Mouse (Mus musculus) erythroblast, embryonic 14.5 days (primary cell): ENCODE measurements around the gene Dnlz. TPM values are rescaled to one million over a fixed set of nuclear protein-coding genes. Genes with fewer than 3 reads are reported as not detected.

Experiments used
- H3K27me3 ChIP-seq: 2 replicates; pipeline ENCODE4 v1.6.1; 2012; ENCODE audit warnings: inconsistent platforms; ENCODE audit not compliant: control insufficient read depth
- H3K36me3 ChIP-seq: 2 replicates; pipeline ENCODE4 v1.6.1; 2012; ENCODE audit warnings: mild to moderate bottlenecking, inconsistent platforms; ENCODE audit not compliant: control insufficient read depth
- H3K4me1 ChIP-seq: 2 replicates; pipeline ENCODE4 v1.6.1; 2012; ENCODE audit warnings: inconsistent platforms; ENCODE audit not compliant: control insufficient read depth
- H3K4me3 ChIP-seq: replicated peaks from 2 replicates; pipeline ENCODE3; 2012; ENCODE audit warnings: moderate library complexity, mild to moderate bottlenecking, inconsistent platforms
- H3K9me3 ChIP-seq: 2 replicates; pipeline ENCODE4 v1.6.1; 2012; ENCODE audit warnings: low read length, inconsistent platforms, mixed read lengths; ENCODE audit not compliant: control insufficient read depth
- GATA1 ChIP-seq: IDR thresholded peaks from 2 replicates; pipeline ENCODE4 v1.6.1; 2012; ENCODE audit warnings: low read length, inconsistent platforms, mixed read lengths
- TAL1 ChIP-seq: IDR thresholded peaks from 3 replicates; pipeline ENCODE4 v1.6.1; 2012; ENCODE audit warnings: low read length, inconsistent platforms, mixed read lengths
- polyA plus RNA-seq: library from polyadenylated mRNA; stranded (reverse); fragments of >175 nt; gene quantifications from 2 replicates; pipeline ENCODE4 v1.2.3, GENCODE M21; 2012

Gene Dnlz
- polyA plus RNA-seq, 1 experiment, result 1.4 TPM

DNA sequence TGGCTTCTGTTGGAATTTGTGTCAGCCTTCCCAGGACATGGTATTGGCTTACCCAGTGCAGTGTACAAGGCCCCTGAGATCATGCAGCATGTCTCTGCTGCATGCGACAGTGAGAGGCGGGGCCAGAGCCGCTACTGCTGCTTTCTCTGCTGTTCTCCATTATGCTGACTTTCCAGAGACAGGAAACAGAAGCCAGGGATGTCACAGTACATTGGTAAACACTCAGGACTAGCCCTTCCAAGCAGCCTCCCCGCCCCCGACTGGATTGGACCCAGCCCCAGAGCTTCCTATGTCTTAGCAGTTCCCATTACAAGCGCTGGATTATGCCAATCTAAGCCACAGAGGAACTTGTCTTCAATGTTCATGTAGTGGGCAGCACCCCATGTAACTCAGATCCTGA is 3.7 kb downstream of the Dnlz start:
- no peaks in the 10 kb centered on the region for H3K9me3 ChIP-seq
- no peak overlapping the region for H3K4me3 ChIP-seq
- H3K36me3 ChIP-seq, result peaks cover 22% of the 10 kb centered on the region
- no peak for TF ChIP-seq TAL1
- no peak for TF ChIP-seq GATA1
- peaks cover 30% of the 10 kb centered on the region for H3K4me1 ChIP-seq
- no peaks in the 10 kb centered on the region for H3K27me3 ChIP-seq

DNA sequence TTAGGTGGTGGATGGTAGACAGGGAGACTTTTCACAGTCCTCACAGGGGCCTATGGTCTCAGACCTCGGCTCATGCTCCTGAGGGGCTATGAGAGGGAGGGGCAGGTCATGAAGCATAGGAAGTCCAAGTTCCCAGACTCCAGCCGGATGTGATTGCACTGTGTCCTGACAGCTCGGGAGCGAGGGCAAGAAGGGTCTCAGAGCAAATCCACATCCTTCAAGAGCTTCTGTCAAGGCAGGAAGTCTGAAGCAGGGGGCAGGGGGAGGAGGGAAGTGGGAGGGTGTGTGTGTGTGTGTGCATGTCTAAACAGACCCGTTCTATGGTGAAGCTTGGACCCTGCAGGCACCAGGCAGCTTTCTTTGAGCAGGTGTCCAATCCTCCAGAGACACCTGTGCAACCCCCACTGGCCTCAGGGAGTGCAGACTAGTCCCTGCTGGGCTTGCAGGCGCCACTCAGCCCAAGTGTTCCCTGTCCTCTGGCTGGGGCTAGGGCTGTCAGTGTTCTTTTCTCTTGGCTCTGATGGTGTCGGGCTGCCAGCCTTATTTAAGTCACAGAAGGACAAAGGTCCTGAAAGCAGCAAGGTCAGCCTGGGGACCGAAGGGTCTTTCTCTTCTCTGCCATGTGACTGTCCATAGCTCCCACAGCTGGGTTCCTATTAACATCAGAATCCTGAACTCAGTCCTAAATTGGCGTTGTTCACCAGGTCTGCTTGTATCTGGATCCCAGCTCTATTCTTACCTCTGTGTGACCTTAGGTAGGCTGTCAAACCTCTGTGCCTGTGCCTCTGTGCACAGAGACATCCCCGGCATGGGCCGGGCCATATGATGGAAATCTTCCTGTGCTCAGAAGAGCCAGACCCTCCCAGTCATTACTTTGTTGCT is 9.1 kb downstream of the Dnlz start:
- H3K4me1 ChIP-seq, result peaks cover 2% of the 10 kb centered on the region; the same call in 1 of the 2 replicates
- no peak overlapping the region for H3K4me3 ChIP-seq
- H3K9me3 ChIP-seq, result no peaks in the 10 kb centered on the region
- no peaks in the 10 kb centered on the region for H3K27me3 ChIP-seq
- TF ChIP-seq GATA1 (no peak), TAL1 (no peak)
- no peaks in the 10 kb centered on the region for H3K36me3 ChIP-seq

DNA sequence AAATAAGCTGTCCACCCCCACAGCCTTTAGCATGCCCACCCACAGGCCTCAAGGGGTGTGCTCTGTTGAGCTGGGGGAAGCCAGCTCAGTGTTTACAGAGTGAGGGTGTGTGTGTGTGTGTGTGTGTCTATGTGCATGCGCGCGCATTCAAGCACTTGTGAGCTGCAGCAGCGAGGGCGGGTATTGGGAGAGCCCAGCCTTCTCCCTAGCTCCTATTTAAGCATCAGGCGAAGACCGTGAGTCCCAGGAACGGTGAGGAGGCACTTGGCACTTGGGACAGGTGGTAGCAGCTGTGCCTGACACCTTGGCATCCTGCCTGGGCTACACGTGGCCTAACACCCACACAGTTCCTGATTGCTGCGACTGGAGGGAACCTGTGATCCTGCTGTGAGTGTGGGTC is 9.9 kb downstream of the Dnlz start:
- H3K27me3 ChIP-seq, result no peaks in the 10 kb centered on the region
- H3K4me1 ChIP-seq, result no peaks in the 10 kb centered on the region; the same call in 1 of the 2 replicates
- H3K36me3 ChIP-seq, result no peaks in the 10 kb centered on the region
- no peak overlapping the region for H3K4me3 ChIP-seq
- H3K9me3 ChIP-seq, result no peaks in the 10 kb centered on the region
- TF ChIP-seq TAL1 (no peak), GATA1 (no peak)

DNA sequence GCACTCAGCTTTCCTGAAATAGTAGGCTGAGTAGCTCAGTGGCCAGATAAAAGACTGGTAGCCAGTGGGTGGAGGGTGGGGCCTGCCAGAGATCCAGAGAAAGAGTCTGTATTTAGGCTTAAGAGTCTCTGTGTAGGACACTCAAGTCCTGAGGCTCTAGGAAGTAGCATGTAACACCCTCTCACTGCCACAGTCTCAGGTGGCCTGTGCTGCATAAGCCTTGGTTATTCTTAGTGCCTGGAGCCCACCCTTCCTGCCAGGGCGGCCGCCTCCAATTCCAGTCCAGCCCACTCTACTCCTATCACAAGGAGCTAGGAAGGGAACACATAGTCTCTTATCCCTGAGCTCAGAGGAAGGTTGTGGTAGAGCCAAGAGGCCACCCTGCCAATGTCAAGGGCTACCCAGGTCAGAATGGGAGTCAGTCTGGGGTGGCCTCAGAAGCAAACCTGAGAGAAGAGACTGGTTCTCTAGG is 10.4 kb downstream of the Dnlz start:
- Histone ChIP-seq H3K4me1 (no peaks in the 10 kb centered on the region; the same call in 1 of the 2 replicates), H3K4me3 (no peak overlapping the region), H3K36me3 (no peaks in the 10 kb centered on the region), H3K9me3 (no peaks in the 10 kb centered on the region), H3K27me3 (no peaks in the 10 kb centered on the region)
- TF ChIP-seq TAL1 (no peak), GATA1 (no peak)

DNA sequence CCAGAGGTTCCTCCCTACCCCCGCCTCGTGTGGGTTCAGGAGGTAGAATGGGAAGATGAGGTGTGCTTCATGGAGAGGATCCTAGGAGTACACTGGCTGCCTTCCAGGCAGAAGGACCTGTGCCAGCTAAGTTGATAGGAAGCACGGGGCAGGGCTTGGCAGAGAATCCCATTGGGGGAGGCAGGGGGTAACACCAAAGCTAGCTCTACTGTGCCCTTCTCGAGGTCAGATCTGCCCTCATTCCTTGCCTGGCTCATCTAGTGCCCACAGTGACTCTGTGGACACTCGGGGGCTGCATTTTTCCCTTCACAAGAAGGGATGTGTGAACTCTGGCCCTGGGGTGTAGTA is 12.7 kb downstream of the Dnlz start:
- no peak overlapping the region for H3K4me3 ChIP-seq
- no peaks in the 10 kb centered on the region; the same call in 1 of the 2 replicates for H3K4me1 ChIP-seq
- no peaks in the 10 kb centered on the region for H3K27me3 ChIP-seq

DNA sequence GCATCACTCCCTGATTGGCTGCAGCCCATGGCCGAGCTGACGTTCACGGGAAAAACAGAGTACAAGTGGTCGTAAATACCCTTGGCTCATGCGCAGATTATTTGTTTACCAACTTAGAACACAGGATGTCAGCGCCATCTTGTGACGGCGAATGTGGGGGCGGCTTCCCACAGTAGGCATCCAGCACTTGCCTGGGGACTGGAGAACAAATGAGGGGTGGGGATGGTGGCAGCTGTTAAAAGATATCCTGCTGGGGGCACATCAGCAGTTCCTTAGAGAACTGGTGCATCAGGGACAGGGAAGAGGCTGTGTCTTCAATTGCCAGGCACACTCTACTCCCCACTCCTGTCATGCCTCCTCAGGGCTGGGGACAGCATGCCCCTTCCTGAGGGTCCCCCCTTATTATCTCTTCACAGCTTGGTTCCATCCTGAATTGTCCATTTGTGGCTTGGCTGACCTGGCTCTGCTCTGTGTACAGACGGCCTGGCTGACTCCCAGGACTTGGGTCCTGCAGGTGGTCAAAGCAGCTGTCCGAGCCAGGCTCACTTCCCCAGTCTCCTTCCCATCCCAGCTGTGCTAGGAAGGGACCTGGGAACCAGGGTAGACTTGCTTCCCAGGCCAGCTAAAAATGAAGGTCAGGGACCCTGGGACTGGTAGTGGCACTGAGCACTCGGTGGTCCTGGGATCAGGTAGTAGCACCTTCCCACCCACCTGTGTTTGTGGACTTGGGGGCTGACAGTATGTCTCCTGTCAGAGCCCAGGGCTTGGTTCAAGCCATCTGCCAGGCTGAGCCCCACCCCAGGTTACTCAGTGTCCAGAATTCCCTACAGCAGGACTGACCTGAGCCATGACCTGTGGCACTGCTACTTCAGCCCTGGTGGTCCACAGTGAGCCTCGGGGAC is 13.4 kb downstream of the Dnlz start:
- H3K4me3 ChIP-seq, result no peak overlapping the region
- no peaks in the 10 kb centered on the region for H3K36me3 ChIP-seq
- no peaks in the 10 kb centered on the region for H3K27me3 ChIP-seq
- H3K9me3 ChIP-seq, result no peaks in the 10 kb centered on the region
- TF ChIP-seq TAL1 (no peak), GATA1 (no peak)
- H3K4me1 ChIP-seq, result no peaks in the 10 kb centered on the region; the same call in 1 of the 2 replicates

More for the DNA sequence above, 12.7 kb downstream of the Dnlz start:
- TF ChIP-seq GATA1 (no peak), TAL1 (no peak)
- Histone ChIP-seq H3K9me3 (no peaks in the 10 kb centered on the region), H3K36me3 (no peaks in the 10 kb centered on the region)

DNA sequence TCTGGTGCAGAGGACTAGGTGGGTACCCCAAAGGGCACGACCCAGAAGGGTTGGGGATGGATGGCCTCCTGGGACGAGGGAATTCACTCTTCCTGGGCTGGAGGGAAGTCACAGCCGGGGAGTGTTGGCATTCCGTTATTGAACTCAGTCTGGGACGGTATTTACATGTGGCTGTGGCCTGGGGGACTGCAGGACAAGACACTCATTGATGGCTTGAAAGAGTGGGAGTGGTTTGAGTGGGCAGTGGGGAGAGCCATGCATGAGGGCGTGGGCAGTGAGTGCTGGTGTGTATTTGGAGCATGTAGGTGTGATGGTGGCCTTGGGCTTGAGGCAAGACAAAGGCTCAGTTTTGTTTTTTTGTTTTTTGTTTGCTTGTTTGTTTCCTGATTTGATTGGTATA is 21.2 kb downstream of the Dnlz start:
- no peaks in the 10 kb centered on the region for H3K36me3 ChIP-seq
- no peaks in the 10 kb centered on the region for H3K9me3 ChIP-seq
- no peak overlapping the region for H3K4me3 ChIP-seq
- TF ChIP-seq GATA1, result no peak
- no peak for TF ChIP-seq TAL1
- H3K27me3 ChIP-seq, result no peaks in the 10 kb centered on the region
- H3K4me1 ChIP-seq, result peaks cover 3% of the 10 kb centered on the region

DNA sequence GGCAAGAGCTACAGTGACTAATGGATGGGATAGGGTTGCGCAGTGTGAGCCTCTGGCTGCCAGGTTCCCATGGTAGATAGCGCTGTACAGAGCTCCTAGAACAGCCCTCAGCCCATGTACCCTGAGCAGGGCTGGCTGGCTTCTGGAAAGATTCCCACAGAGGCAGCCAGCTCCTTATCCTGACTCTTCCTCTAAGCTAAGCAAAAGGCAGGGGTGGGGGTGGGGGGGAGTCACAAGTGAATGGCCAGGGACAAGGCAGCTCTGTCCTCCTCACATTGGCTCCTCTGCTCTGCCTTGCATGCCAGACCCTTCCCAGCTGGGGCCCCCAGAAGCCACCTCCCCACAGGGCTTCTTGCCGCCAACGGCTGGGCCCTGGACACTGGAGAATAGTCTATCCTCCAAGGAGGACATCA is 21.8 kb downstream of the Dnlz start:
- TF ChIP-seq GATA1, result no peak
- Histone ChIP-seq H3K27me3 (no peaks in the 10 kb centered on the region), H3K9me3 (no peaks in the 10 kb centered on the region), H3K4me3 (no peak overlapping the region), H3K36me3 (no peaks in the 10 kb centered on the region), H3K4me1 (peaks cover 3% of the 10 kb centered on the region)

DNA sequence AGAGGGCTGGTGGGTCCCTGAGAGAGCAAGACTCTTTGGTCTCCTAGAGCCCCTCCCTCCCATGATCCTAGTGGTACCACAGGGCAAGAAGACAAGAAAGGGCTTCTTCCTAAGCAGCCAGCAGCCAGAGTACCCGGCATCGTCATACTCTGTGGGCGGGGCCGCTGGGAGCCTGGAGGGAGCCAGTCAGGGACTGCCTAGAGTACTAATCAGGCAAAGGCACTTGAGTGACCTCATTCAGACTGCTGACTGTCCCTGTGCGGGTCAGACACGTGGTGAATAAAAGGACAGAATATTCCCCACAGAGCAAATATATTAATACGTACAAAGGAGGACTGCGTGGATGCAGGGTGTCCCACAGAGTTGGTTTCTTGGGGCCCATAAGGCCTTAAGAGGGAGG is 22.5 kb downstream of the Dnlz start:
- Histone ChIP-seq H3K36me3 (no peaks in the 10 kb centered on the region), H3K27me3 (no peaks in the 10 kb centered on the region), H3K4me1 (peaks cover 3% of the 10 kb centered on the region), H3K9me3 (no peaks in the 10 kb centered on the region), H3K4me3 (no peak overlapping the region)
- TF ChIP-seq TAL1, result no peak
- no peak for TF ChIP-seq GATA1
